ENCODE assay signal across 23 mouse cellular contexts in the genomic region with DNA sequence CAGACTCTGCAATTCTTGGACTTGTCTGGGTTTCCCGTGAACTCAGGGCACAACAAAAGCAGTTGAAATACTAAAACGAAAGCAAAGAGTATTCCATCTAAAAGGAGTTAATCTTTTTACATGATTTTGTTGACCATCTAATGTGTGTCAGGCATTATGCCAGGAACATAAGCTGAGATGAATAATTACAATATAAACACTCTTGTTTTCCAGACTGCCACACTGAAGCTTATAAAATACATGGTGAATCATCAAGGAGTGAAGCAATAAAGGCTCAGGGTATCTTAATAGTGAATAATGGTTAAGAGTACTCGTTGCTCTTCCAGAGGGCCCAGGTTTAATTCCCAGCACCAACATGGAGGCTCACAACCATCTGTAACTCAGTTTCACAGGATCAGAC. TPM values are rescaled to one million over a fixed set of nuclear protein-coding genes. Genes with fewer than 3 reads are reported as not detected.
DNase-seq lines count a peak whose midpoint lies in the region; ATAC-seq and TF ChIP-seq lines count a peak whose summit lies in the region.
"Had no signal": no experiment of that assay in that cellular context is flagged by ENCODE, and none has a peak within 500 bp of the region (broad histone marks: within the 10 kb centered on the region; RNA-seq: fewer than 3 reads in every experiment).

No protein-coding gene starts in this region.

- H3K9me3 ChIP-seq in kidney, embryonic 15.5 days (replicated peaks) = peaks cover 4% of the 10 kb centered on the region; the same call in 1 of the 2 replicates
- H3K9me3 ChIP-seq in kidney, embryonic 14.5 days (ENCODE audit: control insufficient read depth, low read length) = peaks cover 4% of the 10 kb centered on the region; the same call in 1 of the 2 replicates
- no peaks in the 10 kb centered on the region for H3K9me3 ChIP-seq in hindbrain, embryonic 10.5 days
- H3K9me3 ChIP-seq: embryonic facial prominence, embryonic 13.5 days had no signal

- DNase-seq in 3T3-L1 (ENCODE audit: low read depth, low spot score) (peak; percentile 58), NIH3T3 (ENCODE audit: low read depth) (peak; percentile 78)
- no peak for DNase-seq in hindbrain, embryonic 10.5 days (ENCODE audit: low spot score)
- DNase-seq in adrenal gland, postnatal 14 days = no peak
- no peak for DNase-seq in left cerebral cortex, postnatal 14 days (ENCODE audit: low spot score in 2 of 2)
- DNase-seq: adrenal gland, adult 2 months; adrenal gland, postnatal 36 days; cerebellum, adult 9-10 months; cerebellum, postnatal 25 days; forebrain, postnatal 0 days; gastrocnemius, postnatal 36 days; heart, postnatal 10 days; heart, postnatal 4 days had no signal

- no peaks in the 10 kb centered on the region for H3K4me1 ChIP-seq in kidney, embryonic 15.5 days
- no peaks in the 10 kb centered on the region for H3K4me1 ChIP-seq in kidney, embryonic 14.5 days (ENCODE audit: control insufficient read depth, insufficient read depth, low read length)
- no peaks in the 10 kb centered on the region for H3K4me1 ChIP-seq in hindbrain, embryonic 10.5 days (replicated peaks)
- H3K4me1 ChIP-seq: forebrain, embryonic 13.5 days; hindbrain, embryonic 13.5 days had no signal

- H3ac ChIP-seq in myocyte (ENCODE audit: control insufficient read depth, insufficient read length) = no peak overlapping the region

- 55% methylated on average over 3 of the region's 3 CpGs for WGBS in kidney, embryonic 15.5 days
- 56% methylated on average over 3 of the region's 3 CpGs for WGBS in kidney, embryonic 14.5 days
- 82% methylated on average over 3 of the region's 3 CpGs for WGBS in hindbrain, embryonic 10.5 days

- no peak for TF ChIP-seq POLR2A in myocyte (IDR thresholded peaks at IDR 0.05; ENCODE audit: insufficient read length, low read depth)

- H3K79me2 ChIP-seq in myocyte (ENCODE audit: control insufficient read depth, insufficient read depth) = no peaks in the 10 kb centered on the region

- peak overlapping the region; percentile 5; the same call in 1 of the 2 replicates for H3K27ac ChIP-seq in kidney, embryonic 15.5 days
- H3K27ac ChIP-seq in kidney, embryonic 14.5 days (ENCODE audit: low read depth, low read length) = no peak overlapping the region
- no peak overlapping the region for H3K27ac ChIP-seq in hindbrain, embryonic 10.5 days
- H3K27ac ChIP-seq: embryonic facial prominence, embryonic 13.5 days; forebrain, embryonic 13.5 days; hindbrain, embryonic 13.5 days; hindbrain, postnatal 0 days had no signal

- H3K27me3 ChIP-seq in kidney, embryonic 15.5 days = no peaks in the 10 kb centered on the region
- no peaks in the 10 kb centered on the region for H3K27me3 ChIP-seq in kidney, embryonic 14.5 days (ENCODE audit: control insufficient read depth, insufficient read depth, low read length)
- no peaks in the 10 kb centered on the region for H3K27me3 ChIP-seq in myocyte (ENCODE audit: control insufficient read depth, insufficient read depth, insufficient read length)
- H3K27me3 ChIP-seq in hindbrain, embryonic 10.5 days (ENCODE audit: insufficient read depth, poor library complexity, severe bottlenecking) = no peaks in the 10 kb centered on the region
- H3K27me3 ChIP-seq: embryonic facial prominence, embryonic 13.5 days; forebrain, embryonic 13.5 days; hindbrain, embryonic 13.5 days had no signal

- no peak overlapping the region for H3K9ac ChIP-seq in kidney, embryonic 15.5 days
- H3K9ac ChIP-seq in kidney, embryonic 14.5 days (ENCODE audit: low read depth, low read length) = no peak overlapping the region
- H3K9ac ChIP-seq: embryonic facial prominence, embryonic 13.5 days; forebrain, embryonic 13.5 days; forebrain, postnatal 0 days; hindbrain, embryonic 13.5 days had no signal

- H3K4me2 ChIP-seq in kidney, embryonic 15.5 days = no peak overlapping the region
- no peak overlapping the region for H3K4me2 ChIP-seq in kidney, embryonic 14.5 days (replicated peaks; ENCODE audit: low read depth, low read length)
- peak overlapping the region; percentile 0 for H3K4me2 ChIP-seq in myocyte (ENCODE audit: low read depth)
- H3K4me2 ChIP-seq: embryonic facial prominence, embryonic 13.5 days; forebrain, embryonic 13.5 days; hindbrain, embryonic 13.5 days had no signal

- H3K4me3 ChIP-seq in kidney, embryonic 15.5 days (replicated peaks) = no peak overlapping the region
- H3K4me3 ChIP-seq in kidney, embryonic 14.5 days (ENCODE audit: low read length) = no peak overlapping the region
- H3K4me3 ChIP-seq in myocyte = no peak overlapping the region
- H3K4me3 ChIP-seq in hindbrain, embryonic 10.5 days = no peak overlapping the region
- H3K4me3 ChIP-seq: embryonic facial prominence, embryonic 13.5 days; forebrain, embryonic 13.5 days; hindbrain, embryonic 13.5 days had no signal

- intact Hi-C loops in left cerebral cortex, postnatal 14 days (cut with DNase I) = no loop called here

- H3K36me3 ChIP-seq in kidney, embryonic 15.5 days = no peaks in the 10 kb centered on the region
- no peaks in the 10 kb centered on the region for H3K36me3 ChIP-seq in kidney, embryonic 14.5 days (ENCODE audit: control insufficient read depth, insufficient read depth, low read length)
- H3K36me3 ChIP-seq in myocyte (ENCODE audit: control insufficient read depth, insufficient read depth) = no peaks in the 10 kb centered on the region
- no peaks in the 10 kb centered on the region for H3K36me3 ChIP-seq in hindbrain, embryonic 10.5 days
- H3K36me3 ChIP-seq: embryonic facial prominence, embryonic 13.5 days; G1E; hindbrain, embryonic 13.5 days had no signal

- no peak for ATAC-seq in kidney, embryonic 15.5 days (replicated peaks; ENCODE audit: low FRiP score)
- ATAC-seq in kidney, embryonic 14.5 days (ENCODE audit: low FRiP score, low TSS enrichment) = no peak
- ATAC-seq: activated CD4-positive, CD25-positive, alpha-beta regulatory T cell, adult 4 months; CD4-positive, CD25-positive, alpha-beta regulatory T cell, adult 4 months; forebrain, embryonic 13.5 days; forebrain, postnatal 0 days; hindbrain, postnatal 0 days had no signal

TF ChIP-seq in myocyte, 11 proteins besides CTCF, POLR2A, EP300 and RAD21:
- TF ChIP-seq CEBPB (IDR thresholded peaks at IDR 0.05; ENCODE audit: insufficient read depth, poor library complexity, severe bottlenecking) (peak; percentile 71; the same call in 1 of the 2 replicates), MYOD1 (IDR thresholded peaks at IDR 0.05; ENCODE audit: control insufficient read depth in 1 of 3, insufficient read length in 2 of 3, low read depth in 2 of 3) (no peak)

RNA-seq across cellular contexts. Expression of gene Rhobtb1, which starts 29.8 kb away (rescaled TPM):
- 21.8 and 24.9 TPM in 2 replicates for polyA plus RNA-seq in kidney, embryonic 15.5 days (2015; fragmentation: Nextera tagmentation; extraction: Ambion mirVana)
- 20.3 and 26.6 TPM in 2 replicates for polyA plus RNA-seq in kidney, embryonic 14.5 days (2014; fragmentation: Nextera tagmentation; extraction: Ambion mirVana)
- 7.5 TPM for polyA plus RNA-seq in myocyte (2012; fragmentation: generic; extraction: Trizol)
- 12.8 and 15.0 TPM in 2 replicates for polyA plus RNA-seq in hindbrain, embryonic 10.5 days (2016; fragmentation: Nextera tagmentation; extraction: Ambion mirVana)
- 15.6 and 15.8 TPM in 2 replicates for total RNA-seq in adrenal gland, postnatal 14 days (2021)
- 10 to 100 TPM; 10.0 to 11.4 TPM for total RNA-seq in left cerebral cortex, postnatal 14 days (2021)
- polyA plus RNA-seq: activated CD4-positive, CD25-positive, alpha-beta regulatory T cell, adult 4 months; CD4-positive, CD25-positive, alpha-beta regulatory T cell, adult 4 months; G1E had no signal

RNA-seq across cellular contexts. Expression of gene A930033H14Rik, which starts 31.9 kb away (rescaled TPM):
- polyA plus RNA-seq in kidney, embryonic 15.5 days (2015; fragmentation: Nextera tagmentation; extraction: Ambion mirVana) = 2.0 and 2.2 TPM in 2 replicates
- polyA plus RNA-seq in kidney, embryonic 14.5 days (2014; fragmentation: Nextera tagmentation; extraction: Ambion mirVana) = 1.5 and 2.6 TPM in 2 replicates
- polyA plus RNA-seq in myocyte (2012; fragmentation: generic; extraction: Trizol) = 1.9 TPM
- polyA plus RNA-seq in hindbrain, embryonic 10.5 days (2016; fragmentation: Nextera tagmentation; extraction: Ambion mirVana) = 0.81 and 0.96 TPM in 2 replicates
- total RNA-seq in adrenal gland, postnatal 14 days (2021) = 2.4 and 3.7 TPM in 2 replicates
- 1 to 10 TPM; 4.1 to 4.3 TPM for total RNA-seq in left cerebral cortex, postnatal 14 days (2021)
- polyA plus RNA-seq: activated CD4-positive, CD25-positive, alpha-beta regulatory T cell, adult 4 months; CD4-positive, CD25-positive, alpha-beta regulatory T cell, adult 4 months; G1E had no signal

Comparison
In these comparisons a context has a peak if more than half of its experiments do, and no peak if none do; other contexts are left out.
1. DNase-seq: peak in 3T3-L1 (single experiment) and NIH3T3 (single experiment); none in hindbrain, embryonic 10.5 days (single experiment), adrenal gland, postnatal 14 days (single experiment) and left cerebral cortex, postnatal 14 days (0 of 2).